Mouse (Mus musculus): ENCODE measurements around the gene Hsf4. TPM values are rescaled to one million over a fixed set of nuclear protein-coding genes. Genes with fewer than 3 reads are reported as not detected.

Gene Hsf4
- polyA plus RNA-seq, 1 experiment = 0.76 TPM

DNA sequence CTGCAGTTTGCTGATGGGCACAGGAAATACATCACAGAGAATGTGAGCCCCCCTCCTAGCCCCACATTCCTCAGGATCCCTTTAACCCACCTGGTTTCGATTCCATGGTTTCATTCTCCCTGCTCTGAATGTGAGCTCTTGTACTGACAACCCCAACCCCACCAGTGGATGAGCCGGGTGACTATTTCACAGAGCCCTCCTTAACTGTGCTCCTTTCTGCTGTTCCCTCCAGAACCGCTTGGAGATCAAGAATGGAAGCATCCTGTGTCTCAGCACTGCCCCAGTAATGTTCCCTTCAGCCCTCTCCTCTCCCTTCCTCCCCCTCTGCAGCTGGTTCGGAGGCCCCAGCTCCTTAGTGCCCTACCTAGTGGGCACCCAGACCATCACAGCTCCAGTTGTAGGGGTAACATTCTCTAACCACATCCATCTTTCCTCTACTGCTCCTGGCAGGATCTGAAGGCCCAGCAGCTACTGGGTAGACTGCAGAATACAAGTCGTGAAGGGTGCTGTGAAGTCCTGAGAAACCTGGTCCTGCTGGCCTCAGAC is 36.6 kb downstream of the Hsf4 start:
- no peak for TF ChIP-seq GATA1 (IDR thresholded peaks at IDR 0.05; ENCODE audit: low read length)

GRCm38 (mm10) chr8:105307670-105308069 is 38.1 kb downstream of the Hsf4 start:
- TF ChIP-seq GATA1 (IDR thresholded peaks at IDR 0.05; ENCODE audit: low read length) = no peak

GRCm38 (mm10) chr8:105308428-105308827 is 38.8 kb downstream of the Hsf4 start:
- no peak for TF ChIP-seq GATA1 (IDR thresholded peaks at IDR 0.05; ENCODE audit: low read length)

GRCm38 (mm10) chr8:105309142-105309847 is 39.7 kb downstream of the Hsf4 start:
- TF ChIP-seq GATA1 (IDR thresholded peaks at IDR 0.05; ENCODE audit: low read length) = no peak

DNA sequence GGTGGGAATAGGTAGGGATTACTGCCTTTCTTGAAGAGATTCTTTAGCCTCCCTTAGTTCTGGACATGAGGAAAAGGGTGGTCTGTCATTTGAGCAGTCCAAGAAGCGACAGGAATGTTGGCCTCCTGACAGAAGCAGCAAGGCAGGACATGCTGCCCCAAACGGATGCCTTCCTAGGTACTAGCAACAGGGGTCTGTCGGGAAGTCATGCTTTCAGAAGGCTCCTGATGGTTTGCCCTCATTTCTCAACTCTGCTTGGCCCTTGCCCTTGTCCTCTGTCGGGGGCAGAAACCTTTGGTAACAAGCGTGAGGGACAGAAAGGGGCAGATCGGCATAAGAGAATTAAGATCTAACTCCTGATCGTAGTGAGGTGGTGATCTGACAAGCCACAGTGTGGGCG is 40.5 kb downstream of the Hsf4 start:
- TF ChIP-seq GATA1 (IDR thresholded peaks at IDR 0.05; ENCODE audit: low read length) = no peak

DNA sequence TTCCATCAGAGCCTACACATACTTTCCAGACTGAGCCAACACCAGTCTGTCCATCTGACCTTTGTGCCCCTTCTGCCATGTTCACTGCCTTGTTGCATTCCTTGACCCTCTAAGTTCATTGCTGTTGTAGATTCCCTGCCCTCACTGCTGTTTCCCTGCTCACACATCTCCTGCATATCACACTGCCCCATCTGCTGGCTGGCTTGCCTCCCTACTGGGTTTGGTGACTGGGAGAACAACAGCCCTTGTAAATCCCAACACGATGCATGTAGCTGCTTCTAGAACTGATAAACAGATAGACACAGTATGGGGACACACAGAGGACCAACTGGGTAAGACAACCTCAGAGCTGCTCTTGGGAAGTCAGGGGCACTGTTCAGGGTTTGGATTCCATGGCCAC is 42.1 kb downstream of the Hsf4 start:
- no peak for TF ChIP-seq GATA1 (IDR thresholded peaks at IDR 0.05; ENCODE audit: low read length)

GRCm38 (mm10) chr8:105312891-105313481 is 43.4 kb downstream of the Hsf4 start:
- no peak for TF ChIP-seq GATA1 (IDR thresholded peaks at IDR 0.05; ENCODE audit: low read length)

DNA sequence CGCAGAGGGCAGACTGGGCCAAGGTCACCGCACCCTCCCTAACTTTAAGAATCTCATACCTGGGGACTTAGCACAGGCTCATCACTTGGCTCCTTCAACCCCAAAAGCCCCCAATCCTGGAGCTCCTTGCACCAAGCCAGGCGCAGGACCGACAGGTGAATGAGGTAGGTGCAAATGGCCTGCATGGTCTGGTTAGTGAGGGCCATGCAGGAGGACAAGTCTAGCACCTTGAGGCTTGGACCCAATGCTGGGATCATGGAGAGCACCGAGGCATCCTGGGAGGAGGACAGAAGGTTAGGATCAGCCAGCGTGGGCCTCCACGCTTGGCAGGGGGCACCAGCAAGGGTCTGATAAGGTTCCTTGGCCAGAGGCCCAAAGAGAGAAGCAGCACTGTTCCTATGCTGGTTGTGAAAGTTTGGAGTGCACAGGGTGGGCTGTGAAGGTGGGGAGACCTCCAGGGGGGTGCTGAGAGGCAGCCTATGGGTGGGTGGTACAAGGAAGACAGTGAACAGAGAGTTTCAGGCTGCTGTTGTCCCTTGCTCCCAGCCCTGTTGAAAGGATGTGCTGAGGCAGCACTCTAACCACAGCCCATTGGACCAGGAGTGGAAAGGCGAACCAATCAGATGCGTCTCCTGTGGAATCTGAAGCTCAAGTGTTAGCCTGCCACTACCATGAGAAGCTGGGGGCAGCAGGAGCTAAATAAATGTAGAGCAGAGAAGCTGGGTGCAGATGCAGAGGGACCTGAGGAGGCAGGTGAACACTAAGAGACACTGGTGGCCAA is 44.2 kb downstream of the Hsf4 start:
- TF ChIP-seq GATA1 (IDR thresholded peaks at IDR 0.05; ENCODE audit: low read length) = no peak

DNA sequence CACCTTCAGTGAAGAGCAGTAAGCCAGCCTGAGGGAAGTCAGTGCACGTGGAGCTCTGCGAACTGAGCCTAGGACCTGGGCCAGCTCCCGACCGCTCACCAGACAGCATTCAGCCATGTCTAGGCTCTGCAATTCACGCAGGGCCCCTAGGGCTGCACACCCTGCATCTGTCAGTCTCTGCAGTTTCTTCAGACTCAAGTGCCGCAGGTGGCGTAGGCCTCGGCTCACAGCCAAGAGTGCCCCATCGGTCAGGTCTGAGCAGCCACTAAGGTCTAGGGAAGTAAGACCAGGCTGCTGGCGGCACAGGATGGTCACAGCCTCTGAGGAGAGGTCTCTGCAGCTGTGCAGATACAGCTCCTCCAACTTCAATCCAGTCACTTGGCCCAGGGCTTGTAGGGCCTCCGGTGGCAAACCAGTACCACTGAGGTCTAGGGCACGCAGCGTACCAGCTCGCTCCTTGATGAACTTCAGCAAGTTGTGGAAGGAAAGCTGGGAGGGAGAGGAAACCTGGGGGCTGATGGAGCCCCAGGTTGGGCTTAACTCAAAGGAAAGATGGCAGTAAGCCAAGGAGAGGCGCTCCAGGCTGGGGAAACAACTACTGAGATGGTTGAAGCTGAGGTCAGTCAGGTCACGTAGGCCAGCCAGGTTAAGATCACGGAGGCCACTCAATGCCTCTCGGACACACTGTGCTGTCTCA is 45.6 kb downstream of the Hsf4 start:
- TF ChIP-seq GATA1 (IDR thresholded peaks at IDR 0.05; ENCODE audit: low read length) = no peak

DNA sequence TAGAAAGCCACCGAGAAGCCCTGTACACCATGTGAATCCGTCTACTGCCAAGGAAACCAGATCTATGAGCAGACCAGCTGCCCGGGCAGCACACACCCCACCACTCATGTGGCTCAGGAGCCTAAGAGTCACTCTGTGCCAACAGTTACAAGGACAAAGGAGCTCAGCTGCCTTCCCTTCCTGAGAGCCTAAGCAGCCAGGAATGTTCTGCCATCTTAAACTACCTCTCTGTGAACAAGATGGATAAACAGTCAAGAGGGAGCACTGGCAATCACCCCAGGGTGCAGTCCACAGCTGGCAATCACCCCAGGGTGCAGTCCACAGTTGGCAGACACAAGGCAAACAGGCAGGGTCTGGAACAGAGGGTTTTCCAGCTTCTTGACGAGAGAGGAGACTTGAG is 48.3 kb downstream of the Hsf4 start:
- TF ChIP-seq GATA1 (IDR thresholded peaks at IDR 0.05; ENCODE audit: low read length) = no peak

GRCm38 (mm10) chr8:105318662-105319190 is 49.1 kb downstream of the Hsf4 start:
- no peak for TF ChIP-seq GATA1 (IDR thresholded peaks at IDR 0.05; ENCODE audit: low read length)

DNA sequence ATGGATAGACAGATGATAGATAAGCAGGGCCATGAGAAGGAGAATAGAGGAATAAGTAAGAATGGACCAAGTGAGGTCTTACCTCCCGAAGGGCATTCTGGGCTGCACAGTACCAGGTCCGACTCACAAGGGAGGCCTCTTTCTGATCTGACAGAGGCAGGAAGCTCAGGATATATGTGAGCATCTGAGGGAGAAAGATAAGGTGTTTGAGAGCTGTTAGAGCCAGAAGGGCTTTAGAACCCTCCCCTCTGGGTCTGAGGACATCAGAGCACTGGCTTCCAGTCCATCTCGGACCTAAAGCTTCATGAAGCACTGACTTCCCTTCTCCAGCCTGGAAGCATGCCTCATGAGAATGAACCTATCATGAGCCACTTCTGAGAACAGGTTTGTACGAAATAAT is 53.6 kb downstream of the Hsf4 start:
- TF ChIP-seq GATA1 (IDR thresholded peaks at IDR 0.05; ENCODE audit: low read length) = no peak

Other genes starting within 250 kb of the Hsf4 start
- not detected in 2 replicates for gene Ces3a, start 221.2 kb upstream of the Hsf4 start, polyA plus RNA-seq (2012)
- gene Ces3b, start 186.0 kb upstream of the Hsf4 start, polyA plus RNA-seq (2012) = not detected in 2 replicates
- not detected in 2 replicates for gene Ces4a, start 138.0 kb upstream of the Hsf4 start, polyA plus RNA-seq (2012)
- 23.6 and 33.1 TPM in 2 replicates for gene Cbfb, start 99.1 kb upstream of the Hsf4 start, polyA plus RNA-seq (2012)
- gene D230025D16Rik, start 44.7 kb upstream of the Hsf4 start, polyA plus RNA-seq (2012) = 4.6 and 6.4 TPM in 2 replicates
- 13.1 and 16.3 TPM in 2 replicates for gene B3gnt9, start 14.6 kb upstream of the Hsf4 start, polyA plus RNA-seq (2012)
- 31.1 and 39.7 TPM in 2 replicates for gene Tradd, start 5.2 kb upstream of the Hsf4 start, polyA plus RNA-seq (2012)
- 7.0 and 8.3 TPM in 2 replicates for gene Fbxl8, start 5.2 kb upstream of the Hsf4 start, polyA plus RNA-seq (2012)
- 0.24 and 0.43 TPM in 2 replicates for gene Nol3, start 6.3 kb downstream of the Hsf4 start, polyA plus RNA-seq (2012)
- gene 4931428F04Rik, start 20.1 kb downstream of the Hsf4 start, polyA plus RNA-seq (2012) = 1.6 and 1.8 TPM in 2 replicates
- gene Exoc3l, start 26.3 kb downstream of the Hsf4 start, polyA plus RNA-seq (2012) = 1.3 and 1.4 TPM in 2 replicates
- gene E2f4, start 27.9 kb downstream of the Hsf4 start, polyA plus RNA-seq (2012) = 47.6 and 62.4 TPM in 2 replicates
- gene Elmo3, start 35.8 kb downstream of the Hsf4 start, polyA plus RNA-seq (2012) = 0.87 and 0.95 TPM in 2 replicates
- gene Lrrc29, start 56.5 kb downstream of the Hsf4 start, polyA plus RNA-seq (2012) = 3.4 and 4.3 TPM in 2 replicates
- 18.3 and 26.8 TPM in 2 replicates for gene Tmem208, start 56.6 kb downstream of the Hsf4 start, polyA plus RNA-seq (2012)
- gene Fhod1, start 78.2 kb downstream of the Hsf4 start, polyA plus RNA-seq (2012) = 7.3 and 7.7 TPM in 2 replicates
- gene Slc9a5, start 79.0 kb downstream of the Hsf4 start, polyA plus RNA-seq (2012) = 0.49 and 0.50 TPM in 2 replicates
- not detected in 2 replicates for gene Plekhg4, start 103.5 kb downstream of the Hsf4 start, polyA plus RNA-seq (2012)
- gene Kctd19, start 143.7 kb downstream of the Hsf4 start, polyA plus RNA-seq (2012) = not detected in 2 replicates
- not detected in 2 replicates for gene Lrrc36, start 143.8 kb downstream of the Hsf4 start, polyA plus RNA-seq (2012)
- not detected in 2 replicates for gene Tppp3, start 201.7 kb downstream of the Hsf4 start, polyA plus RNA-seq (2012)
- 0.15 and 0.16 TPM in 2 replicates for gene Zdhhc1, start 227.1 kb downstream of the Hsf4 start, polyA plus RNA-seq (2012)
- gene Hsd11b2, start 249.0 kb downstream of the Hsf4 start, polyA plus RNA-seq (2012) = not detected in 2 replicates